Mouse (Mus musculus): Measurements from ENCODE around the gene Gm13691.
"Not testable (repeated sequence)": the region's sequence is repeated elsewhere in the genome, so short reads cannot be mapped to it uniquely, and the experiment has no call there.

Gm13691 gene

GRCm38 (mm10) chr2:84032505-84032904, 42.2 kb downstream of the Gm13691 start:
- no peak for DNase-seq (ENCODE audit: low spot score in 2 of 2)

DNA sequence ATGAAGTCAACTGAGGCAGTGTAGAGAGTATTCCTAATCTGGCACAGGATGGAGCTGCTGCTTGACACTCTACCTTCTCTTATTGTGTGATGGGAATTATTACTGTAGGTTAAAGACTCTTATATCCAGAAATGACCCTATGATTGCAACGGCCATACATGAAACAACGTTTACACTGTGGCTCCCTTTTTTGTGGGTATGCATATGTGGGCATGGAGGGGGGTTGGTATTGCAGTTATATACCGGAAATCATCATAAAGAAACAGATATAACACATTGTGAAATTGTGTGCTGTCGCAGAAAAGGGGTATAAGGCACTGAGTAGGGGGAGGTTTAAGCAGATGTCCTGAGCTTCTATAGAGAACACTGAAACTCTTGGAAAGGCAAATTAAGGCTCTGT, 45.6 kb downstream of the Gm13691 start:
- DNase-seq (ENCODE audit: low spot score in 2 of 2): no peak

DNA sequence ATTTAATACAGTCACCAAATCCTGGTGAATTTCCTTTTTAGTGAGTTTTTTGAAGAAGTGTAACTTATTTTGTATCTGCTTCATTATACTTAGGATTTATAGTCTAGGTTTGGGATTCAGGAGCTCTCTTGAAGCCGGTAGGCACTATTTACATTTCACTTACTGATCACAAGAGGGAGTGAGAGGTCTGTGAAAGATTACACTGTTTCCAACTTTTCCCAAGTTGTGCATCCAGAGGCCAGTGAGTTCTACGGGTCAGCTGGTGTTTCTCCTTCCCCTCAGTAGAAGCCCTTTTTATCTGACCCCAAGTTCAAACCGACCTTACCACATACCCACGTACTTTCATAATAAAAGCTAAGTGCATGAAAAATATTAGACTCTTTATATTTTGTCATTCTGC, 47.0 kb downstream of the Gm13691 start:
- no peak for DNase-seq (ENCODE audit: low spot score in 2 of 2)

GRCm38 (mm10) chr2:84037943-84038342, 47.6 kb downstream of the Gm13691 start:
- DNase-seq (ENCODE audit: low spot score in 2 of 2): not testable (repeated sequence)

DNA sequence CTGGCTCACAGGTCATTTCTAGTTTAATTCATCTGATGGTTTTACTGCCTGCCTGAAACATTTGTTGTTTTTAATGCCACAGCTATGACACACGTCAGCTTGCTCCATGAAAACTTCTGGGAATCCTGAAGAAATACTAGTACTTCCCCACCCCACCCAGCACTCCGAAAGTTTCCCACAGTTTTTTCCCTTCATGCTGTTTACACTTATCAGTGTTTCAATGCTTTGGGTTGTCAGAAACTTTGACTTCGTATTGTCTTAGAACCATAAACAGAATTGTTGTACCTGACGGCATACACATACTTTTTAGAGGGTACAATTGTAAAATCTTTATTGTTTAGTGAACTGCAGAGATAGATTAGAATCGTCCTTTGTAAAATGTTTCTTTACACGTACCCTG, 48.9 kb downstream of the Gm13691 start:
- no peak for DNase-seq (ENCODE audit: low spot score in 2 of 2)

Data from spleen, postnatal 36 days (tissue).